Mouse (Mus musculus): Measurements from ENCODE around the gene Acaca. TPM values are rescaled to one million over a fixed set of nuclear protein-coding genes. Genes with fewer than 3 reads are reported as not detected.

Gene Acaca
- 10 to 100 TPM; 13.4 to 20.3 TPM for total RNA-seq (2021)
- long read RNA-seq, experiment 1, partial matches to known transcripts, result 0 of 10 reads
- long read RNA-seq, experiment 1, other reads (novel, unspliced or antisense), result 10 of 10 reads
- long read RNA-seq, experiment 2, partial matches to known transcripts, result 3 of 7 reads
- long read RNA-seq, experiment 2, other reads (novel, unspliced or antisense), result 4 of 7 reads

DNA sequence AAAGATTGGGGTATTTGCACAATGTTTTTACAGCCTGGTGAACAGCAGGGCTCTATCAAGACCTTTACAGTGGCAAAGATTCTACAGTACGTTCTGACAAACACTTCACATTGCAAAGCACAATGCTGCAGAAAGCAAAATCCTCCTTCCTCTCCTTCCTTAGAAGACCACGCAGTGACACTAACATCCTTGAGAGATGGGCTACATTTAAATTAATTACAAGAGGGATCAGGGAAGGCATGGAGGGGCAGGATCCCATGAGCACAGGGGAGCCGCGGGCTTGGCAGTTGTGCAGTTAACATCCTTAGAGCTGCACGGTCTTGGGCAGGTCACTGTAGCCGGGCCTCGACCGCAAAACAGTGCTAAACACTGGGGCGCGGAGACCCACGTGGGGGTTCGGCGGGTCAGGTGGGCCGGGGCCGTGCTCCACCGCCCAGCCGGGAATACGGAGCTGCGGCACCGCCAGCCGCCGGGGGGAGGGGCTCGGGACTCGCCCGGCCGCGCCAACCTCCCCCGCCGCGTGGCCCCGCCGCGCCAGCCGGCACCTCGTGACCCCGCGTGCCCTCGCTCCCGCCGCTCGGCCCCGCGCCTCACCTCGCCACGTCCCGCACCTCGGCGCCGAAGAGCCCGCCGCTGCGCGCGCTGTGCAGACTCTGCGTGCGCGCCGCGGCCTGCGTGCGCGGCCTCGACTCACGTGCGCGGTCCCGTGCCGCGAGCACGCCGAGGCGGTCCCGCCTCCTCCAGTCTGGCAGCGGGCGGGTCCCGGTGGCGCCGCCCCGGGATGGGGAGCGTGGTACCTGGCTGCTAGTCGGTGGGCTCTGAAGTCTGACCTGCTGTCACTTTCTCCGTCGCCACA is at the start of gene Acaca, which contains the start of gene Tada2a:
Gene Acaca, plus strand, starts transcription at position 730 of the 856 bp plus-strand sequence.
Gene Tada2a, minus strand, starts transcription at position 658 of the 856 bp plus-strand sequence.
- peak; percentile 71 for DNase-seq

DNA sequence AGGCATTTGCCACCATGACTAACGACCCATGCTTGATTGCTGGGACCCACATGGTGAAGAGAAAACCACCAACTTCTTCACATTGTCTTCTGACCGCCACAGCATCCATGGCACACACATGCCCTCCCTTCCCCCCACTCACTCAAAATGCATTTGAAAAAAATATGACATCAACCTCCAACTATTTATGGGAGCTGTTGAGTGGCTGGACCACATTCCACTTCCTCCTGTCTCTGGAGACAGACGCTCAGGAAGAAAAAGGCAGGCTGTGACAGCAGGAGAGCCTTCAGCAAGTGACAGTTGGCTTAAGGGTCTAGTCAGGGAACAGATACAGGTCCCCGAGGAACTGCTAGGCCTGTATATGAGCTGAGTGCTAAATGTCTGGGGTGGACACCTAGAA is 49.6 kb upstream of the Acaca start:
- no peak for DNase-seq

DNA sequence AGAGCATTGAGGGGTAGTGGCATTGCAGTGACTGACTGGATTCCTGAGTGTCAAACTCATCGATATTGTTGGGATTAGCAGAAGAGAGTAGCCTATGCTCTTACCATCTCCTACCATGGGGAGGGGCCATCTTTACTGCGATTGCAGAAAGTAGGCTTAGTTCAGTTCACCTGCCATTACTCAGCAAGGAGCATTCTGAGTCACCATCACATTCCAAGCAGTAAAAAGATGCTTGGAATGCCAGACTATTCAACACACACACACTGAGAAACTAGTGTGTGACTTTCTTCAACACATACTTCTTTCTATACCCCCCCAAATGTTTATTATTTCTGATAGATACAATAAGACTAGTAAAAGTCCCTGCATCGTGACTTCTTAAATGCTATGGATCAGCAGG is 49.1 kb upstream of the Acaca start:
- no peak for DNase-seq

DNA sequence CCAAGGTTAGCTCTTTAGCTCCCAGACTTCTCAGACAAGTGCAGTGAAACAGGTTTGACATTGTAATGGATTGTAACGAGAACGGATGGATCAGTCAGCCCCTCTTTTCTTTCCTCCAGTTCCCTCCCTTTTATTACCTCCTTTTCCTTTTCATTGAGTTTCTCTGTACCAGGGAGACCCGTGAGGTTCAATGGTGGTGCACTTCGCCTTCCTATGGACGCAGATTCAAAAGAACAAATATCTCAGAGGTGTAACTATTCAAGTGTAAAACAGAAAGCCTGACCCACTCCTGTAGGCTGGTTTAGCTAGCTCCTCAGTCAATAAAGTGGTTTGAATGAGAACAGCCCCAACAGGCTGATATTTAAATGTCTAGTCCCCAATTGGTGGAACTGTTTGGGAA is 47.6 kb upstream of the Acaca start:
- no peak for DNase-seq

DNA sequence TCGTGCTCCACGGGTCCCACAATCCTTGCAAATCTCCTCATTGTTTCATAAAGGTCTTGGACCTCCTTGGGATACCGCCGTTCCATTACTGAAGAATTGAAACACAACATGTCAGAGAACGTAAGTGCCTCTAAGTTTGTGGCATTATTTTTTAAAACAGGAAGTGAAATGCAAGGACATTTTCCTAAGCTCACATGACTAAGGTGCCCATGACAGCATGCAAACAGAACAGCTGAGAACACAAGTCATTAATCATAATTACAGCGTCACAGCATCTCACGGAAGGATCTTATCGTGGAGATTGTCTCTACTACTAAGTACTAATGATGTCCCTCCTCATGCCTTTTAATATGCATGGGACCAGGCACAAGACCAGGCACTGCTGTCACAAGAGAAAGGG is 38.9 kb upstream of the Acaca start:
- DNase-seq, result no peak

DNA sequence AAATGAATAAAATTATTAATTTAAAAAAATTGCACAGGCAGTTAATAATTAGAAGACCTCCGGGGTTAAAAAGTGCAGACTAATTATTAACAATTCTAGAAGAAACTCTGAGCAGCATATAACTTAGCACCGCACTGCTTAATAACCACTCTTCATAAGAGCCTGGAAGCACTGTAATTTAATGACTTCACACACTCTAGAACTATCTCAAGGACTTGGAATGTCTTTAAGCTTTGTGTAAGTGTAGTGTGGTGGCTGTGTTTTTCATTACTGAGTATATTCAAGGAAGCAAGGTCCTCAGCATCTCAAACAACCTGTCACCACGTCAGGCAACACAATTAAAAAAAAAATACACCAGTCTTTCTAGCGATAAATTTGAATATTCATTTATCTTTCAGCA is 34.4 kb upstream of the Acaca start:
- DNase-seq, result no peak

DNA sequence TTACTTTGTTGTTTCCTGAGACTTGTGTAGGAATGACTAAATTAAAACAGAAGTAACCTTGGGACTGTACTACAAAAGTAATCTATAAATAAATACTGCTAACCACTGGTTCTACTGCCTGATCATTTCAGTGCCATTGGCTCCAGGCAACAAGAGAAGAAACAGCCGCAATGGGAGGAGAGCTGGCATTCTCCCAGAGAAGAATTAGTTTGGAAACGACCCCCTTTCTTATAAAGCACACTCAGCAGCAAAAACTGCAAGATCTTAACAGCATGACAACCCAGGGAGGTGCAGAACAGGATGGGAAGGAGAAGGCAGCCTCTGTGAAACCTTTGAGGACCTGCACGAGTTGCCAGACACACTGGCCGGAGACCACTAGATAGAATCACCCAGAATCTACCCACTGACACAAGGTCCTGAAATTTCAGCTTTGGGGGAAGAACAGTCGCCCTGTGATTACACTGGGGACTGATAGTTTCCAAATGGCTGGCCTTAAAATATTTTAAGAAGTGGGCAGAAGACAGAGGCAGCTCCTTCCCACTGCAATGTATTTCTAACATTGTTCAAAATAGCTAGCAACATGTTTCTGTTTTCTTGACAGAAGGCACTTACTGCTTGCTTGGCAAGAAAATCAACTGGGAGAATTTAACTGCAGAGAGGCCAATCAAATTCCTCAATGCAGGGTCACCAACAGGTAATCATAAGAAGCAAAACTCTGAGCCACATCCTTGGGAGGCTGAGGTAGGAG is 32.0 kb upstream of the Acaca start:
- no peak for DNase-seq

DNA sequence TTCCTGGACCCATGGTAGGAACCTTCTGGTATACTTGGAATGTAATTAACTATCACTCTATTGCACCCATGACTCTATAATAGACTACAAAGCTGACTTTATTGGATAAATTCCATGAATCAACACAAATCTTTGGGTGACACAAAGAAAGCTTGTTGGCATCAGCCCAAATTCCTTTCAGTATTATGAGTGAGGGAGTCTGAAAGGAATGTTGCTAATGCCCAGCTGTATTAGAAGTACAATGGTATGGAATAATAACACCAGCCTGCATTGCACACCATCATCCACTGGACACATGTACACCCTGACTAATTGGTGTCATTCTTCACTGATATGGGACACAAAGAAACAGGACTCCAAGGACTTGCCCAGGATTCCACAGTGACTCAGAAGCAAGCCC is 28.3 kb upstream of the Acaca start:
- no peak for DNase-seq

DNA sequence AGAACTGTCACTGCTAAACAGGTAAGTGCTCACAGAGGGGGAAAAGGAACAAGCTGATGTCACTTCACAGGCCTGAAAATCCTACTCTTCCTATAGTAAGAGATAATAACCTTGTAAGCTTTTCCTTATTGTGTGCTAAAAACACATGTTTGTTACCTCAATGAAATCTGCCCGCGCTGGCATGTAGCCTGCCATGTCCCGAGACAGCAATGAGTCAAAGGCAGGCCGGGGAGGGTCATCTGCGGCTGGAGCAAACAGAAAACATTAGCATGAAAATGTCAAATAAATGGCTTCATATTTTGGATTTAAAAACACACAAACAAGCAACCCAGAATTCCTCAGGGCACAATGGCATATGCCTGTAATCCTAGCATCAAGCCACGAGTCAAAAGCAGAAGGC is 25.4 kb upstream of the Acaca start:
- no peak for DNase-seq

DNA sequence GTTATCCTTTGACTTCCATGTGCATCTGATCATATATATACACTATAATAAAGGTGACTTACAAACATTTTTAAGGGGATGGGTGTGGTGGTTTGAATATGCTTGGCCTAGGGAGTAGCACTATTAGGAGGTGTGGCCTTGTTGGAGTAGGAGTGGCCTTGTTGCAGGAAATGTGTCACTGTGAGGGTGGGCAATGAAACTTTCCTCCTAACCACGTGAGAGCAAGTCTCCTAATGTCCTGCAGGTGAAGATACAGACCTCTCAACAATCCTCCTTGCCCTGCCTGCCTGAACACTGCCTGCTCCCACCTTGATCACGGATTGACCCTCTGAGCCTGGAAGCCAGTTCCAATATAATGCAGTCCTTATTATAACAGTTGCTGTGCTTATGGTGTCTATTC is 22.3 kb upstream of the Acaca start:
- DNase-seq, result no peak

DNA sequence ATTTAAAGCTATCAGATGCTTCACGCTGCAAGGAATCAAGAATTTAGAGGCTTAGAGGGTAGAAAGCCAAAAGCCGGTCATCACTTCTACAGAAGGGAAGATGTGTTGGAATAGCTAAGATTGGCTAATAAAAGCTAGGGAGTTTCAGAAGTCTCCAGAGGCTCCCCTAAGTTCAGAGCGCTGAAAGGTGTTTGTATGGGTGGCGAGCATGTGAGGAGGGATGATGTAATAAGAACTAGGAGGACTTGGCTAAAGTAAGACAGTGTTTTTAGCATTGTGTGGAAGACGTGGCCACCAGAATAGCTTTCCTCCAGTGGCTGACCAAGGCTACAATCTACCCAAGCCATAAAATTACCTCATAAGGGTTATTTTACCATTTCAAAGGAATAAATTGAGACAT is 15.8 kb upstream of the Acaca start:
- DNase-seq, result no peak

DNA sequence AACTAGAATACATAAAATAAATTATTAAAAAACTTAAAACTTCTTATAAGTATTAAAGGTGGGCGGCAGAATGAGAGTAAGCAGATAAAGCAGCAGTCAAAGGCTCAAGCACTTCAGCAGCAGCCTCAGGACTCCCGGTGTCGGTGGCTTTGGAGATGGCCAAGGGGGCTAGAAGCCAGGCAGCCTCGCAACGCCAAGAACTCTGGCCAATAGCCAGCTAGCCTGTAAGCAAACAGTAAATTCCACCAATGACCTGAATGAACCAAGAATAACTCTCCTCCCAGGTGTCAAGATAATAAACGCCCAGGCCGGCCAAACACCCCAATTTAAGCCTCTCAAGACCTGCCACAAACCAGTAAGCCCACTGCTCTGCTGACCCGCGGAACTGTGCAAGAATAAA is 13.8 kb upstream of the Acaca start:
- peak; percentile 32 for DNase-seq

DNA sequence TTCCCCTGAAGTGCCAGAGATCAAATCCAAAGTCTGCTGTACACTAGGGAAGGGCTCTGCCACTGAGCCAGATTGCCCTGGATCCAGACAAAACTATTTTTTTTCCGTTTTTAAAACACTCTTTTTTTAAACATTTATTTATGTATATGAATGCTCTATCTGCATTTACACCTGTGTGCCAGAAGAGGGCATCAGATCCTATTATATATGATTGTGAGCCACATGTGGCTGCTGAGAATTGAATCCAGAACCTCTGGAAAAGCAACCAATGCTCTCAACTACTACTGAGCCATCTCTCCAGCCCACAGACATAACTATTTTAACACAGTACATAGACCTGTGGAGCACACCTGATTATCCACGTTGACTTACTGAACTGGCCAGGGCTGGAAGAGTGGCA is 13.3 kb upstream of the Acaca start:
- no peak for DNase-seq

DNA sequence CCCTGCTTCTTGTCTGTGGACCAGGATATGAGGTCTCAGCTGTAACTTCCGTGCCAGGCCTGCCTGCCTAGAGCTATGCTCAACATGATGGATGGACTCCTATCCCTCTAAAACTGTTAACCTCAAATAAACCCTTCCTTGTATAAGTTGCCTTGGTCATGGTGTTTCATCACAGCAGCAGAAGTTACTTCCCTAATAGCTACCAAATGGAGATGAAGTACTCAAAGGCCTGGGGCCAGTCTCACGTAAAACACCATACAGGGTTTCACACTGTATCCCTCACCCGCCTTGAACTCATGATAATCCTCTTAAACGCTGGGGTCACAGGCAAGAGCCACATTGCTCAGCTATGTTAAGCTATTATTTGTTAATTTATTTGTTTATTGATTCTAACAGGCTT is 12.0 kb upstream of the Acaca start:
- no peak for DNase-seq

DNA sequence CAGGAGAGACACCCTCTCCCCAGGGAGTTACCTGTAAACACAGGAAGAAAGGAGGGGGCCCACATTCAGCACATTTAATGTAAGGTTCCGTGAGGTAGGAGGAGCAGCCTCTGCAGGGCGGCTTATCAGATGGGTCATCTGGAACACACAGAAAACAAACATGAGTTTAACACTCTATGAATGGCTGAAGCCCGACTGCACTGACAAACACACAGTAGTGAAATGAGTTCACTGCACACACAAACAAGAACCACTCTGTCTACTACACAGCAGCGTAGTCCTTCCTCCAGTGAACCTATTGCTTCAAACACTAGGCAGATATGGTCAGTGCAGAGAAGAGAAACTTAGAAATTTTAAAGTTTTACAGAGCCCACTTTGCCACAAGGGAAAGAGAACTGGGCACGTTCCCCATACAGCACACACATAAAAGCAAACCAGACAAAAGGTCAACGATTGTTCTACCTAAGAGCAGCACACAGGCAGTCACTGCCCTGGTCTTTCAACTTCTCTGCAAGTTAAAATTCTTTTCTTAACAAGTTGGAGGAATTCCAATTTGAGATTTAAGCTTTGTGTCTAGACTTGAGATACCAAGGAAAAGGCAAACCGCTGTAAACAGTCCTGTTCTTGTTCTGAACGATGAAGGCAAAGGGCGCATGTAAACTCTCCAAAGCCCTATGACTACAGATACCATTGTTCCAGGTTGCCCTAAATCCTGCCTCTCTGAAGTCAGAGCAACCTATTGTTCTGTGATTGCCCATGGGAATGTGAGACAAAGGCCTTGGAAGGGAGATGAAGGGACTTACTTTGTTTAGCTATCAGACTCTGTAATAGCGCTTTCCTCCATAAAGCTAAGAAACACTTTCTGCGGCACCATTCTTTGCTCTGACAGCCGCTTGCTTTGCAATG is 8.2 kb upstream of the Acaca start:
- DNase-seq, result no peak

DNA sequence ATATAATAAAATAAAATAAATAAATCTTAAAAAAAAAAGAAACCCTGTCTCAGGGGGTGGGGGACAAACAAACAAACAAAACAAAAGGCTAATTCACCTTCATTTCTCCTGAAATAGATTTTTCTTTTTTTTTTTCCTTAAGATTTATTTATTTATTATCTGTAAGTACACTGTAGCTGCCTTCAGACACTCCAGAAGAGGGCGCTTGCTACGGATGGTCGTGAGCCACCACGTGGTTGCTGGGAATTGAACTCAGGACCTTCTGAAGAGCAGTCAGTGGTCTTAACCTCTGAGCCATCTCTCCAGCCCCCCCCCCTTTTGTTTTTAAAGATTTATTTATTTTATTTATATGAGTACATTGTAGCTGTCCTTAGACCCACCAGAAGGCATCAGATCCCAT is 1.5 kb upstream of the Acaca start:
- DNase-seq, result no peak

DNA sequence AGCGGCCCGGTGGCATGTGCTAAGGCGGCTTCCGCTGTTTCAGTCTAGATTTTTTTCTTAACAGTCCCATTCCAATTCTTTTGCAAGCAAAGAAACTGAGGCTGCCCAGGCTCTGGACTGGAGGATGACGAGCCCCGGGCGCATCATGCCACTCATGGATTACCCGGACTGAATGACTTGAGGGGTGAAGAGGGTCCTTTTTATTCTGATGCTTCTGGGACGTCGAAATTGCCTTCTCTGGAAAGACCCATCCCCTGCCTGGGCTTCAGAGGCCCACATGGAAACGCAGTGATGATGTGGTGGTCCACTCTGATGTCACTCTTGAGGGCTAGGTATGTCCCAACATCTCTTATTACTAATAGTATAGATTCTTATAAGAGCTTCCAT is 320 bp downstream of the Acaca start:
- DNase-seq, result no peak

DNA sequence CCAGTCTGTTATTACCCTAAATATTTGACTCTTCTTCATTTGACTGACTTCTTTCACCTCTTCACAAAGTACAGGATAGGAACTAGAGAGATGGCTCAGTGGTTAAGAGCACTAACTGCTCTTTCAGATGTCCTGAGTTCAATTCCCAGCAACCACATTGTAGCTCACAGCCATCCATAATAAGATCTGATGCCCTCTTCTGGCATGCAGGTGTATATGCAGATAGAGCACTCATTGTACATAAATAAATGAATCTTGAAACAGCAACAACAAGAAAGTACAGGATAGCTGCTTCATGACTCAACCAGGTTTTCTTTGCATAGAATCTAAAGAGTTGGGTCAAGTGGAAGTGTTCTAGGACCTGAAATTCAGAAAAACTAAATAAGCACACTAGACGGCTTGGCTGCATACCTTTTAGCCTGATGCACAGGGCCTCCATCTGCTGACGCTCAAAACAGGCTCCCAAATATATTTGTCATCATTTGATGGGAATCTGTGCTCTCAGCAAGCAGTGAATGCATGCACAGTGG is 4.9 kb downstream of the Acaca start:
- no peak for DNase-seq

DNA sequence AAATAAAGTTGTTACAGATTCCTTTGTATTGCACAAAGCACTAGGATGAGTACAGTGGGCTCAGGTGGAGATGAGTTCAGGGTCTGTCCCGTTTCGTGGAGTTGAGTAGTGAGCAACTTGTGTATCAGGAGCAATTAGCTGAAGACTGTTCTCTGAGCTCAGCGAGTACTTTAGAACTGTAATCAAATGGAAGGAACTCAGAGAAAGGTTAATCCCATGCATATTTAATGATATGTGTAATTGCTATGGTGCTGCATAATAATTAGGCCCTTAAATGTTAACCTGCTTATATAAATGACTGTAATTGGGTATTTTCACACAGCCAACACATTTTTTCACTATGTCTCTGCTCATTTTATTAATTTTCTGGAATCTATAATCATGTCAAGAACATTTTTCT is 7.0 kb downstream of the Acaca start:
- no peak for DNase-seq

DNA sequence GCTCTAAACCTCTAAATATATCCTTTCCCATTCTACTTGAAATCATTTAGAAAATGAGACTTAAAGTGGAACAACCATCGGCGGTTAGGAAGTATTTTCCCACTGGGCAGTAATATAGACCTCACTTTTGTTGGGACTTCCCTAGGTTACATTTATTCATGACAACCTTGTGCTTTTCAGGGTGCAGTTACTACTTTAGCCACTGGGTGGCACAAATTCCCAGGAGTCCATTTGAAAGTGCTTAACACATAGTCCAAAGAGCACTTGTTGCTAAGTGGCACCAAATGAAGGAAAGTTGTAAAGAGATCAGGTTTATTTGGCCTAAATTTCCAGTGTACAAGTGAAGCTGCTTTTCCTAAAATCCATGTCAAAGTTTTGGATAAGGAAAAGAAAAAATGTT is 12.3 kb downstream of the Acaca start:
- DNase-seq, result no peak

DNA sequence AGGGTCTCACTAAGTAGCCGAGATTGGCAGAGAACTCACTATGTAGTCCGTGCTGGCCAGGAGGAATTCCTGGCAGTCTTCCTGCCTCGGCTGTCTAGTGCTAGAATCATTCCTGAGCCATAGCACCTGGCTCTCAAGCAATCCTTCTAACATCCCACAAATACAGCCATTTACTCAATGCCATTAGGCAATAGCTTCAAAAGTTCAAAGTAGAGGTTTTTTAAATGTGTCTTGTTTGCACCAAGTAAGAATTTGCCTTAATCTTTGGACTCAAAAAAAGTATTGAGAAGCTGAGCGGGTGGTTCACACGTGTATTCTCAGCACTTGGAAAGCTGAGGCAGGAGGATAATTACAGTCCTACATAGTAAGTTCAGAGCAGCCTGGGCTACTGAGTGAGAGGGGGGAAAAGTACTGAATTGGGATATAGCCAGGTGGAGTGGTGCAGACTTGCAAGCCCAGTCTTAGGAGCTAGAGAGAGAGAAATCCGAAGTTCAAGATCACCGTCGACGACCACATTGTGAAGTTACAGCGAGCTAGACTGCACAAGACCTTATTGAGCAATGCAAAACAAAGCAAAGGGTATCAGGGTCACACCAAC is 15.8 kb downstream of the Acaca start:
- no peak for DNase-seq

DNA sequence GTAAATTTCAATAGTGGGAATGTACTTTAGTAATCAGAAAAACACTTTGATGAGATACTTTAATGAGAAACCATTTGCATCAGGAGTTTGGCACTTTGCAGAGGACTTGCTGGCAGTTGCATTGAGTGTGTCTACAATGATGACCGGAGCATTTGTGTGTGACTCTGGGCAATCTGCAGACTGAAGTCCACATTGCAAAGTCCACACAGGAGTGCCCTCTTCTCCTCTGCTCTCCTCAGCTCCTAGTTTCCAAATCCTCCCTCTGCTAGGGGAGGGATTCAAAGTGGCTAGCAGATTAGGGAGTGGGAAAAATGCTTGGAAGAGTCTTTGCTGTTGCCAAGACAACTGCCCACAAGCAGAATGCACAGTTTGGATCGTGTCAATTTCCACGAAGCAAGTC is 16.6 kb downstream of the Acaca start:
- DNase-seq, result no peak

Data from gastrocnemius, postnatal 25 days (tissue).